Mouse (Mus musculus) cortical plate, adult 2 months (tissue): ENCODE measurements around the gene D17H6S53E.

Experiments
- CTCF ChIP-seq: fragments of 200-500 bp; IDR thresholded peaks from 2 replicates; pipeline ENCODE4 v1.5.1; 2011; ENCODE audit warnings: mild to moderate bottlenecking, control low read depth, low read length; ENCODE audit not compliant: insufficient read depth; ENCODE audit errors: extremely low read depth
- POLR2A ChIP-seq: fragments of 200-500 bp; IDR thresholded peaks from 2 replicates; pipeline ENCODE4 v1.6.1; 2011; ENCODE audit warnings: mild to moderate bottlenecking, low read length, control low read depth; ENCODE audit not compliant: insufficient read depth; ENCODE audit errors: extremely low read depth

GRCm38 (mm10) chr17:35097164-35097655 is 29.0 kb upstream of the D17H6S53E start:
- TF ChIP-seq CTCF, result no peak
- TF ChIP-seq POLR2A, result no peak
